Mouse (Mus musculus) liver (tissue): ENCODE data around the gene Dph3.
A peak's percentile ranks its signal among the peaks of the same experiment; 100 is the strongest.

ENCODE experiments used
- DNase-seq: peaks from one replicate; pipeline ENCODE4 v3.0.0-alpha.2; 2020; ENCODE audit warnings: mixed read lengths

Gene Dph3

DNA sequence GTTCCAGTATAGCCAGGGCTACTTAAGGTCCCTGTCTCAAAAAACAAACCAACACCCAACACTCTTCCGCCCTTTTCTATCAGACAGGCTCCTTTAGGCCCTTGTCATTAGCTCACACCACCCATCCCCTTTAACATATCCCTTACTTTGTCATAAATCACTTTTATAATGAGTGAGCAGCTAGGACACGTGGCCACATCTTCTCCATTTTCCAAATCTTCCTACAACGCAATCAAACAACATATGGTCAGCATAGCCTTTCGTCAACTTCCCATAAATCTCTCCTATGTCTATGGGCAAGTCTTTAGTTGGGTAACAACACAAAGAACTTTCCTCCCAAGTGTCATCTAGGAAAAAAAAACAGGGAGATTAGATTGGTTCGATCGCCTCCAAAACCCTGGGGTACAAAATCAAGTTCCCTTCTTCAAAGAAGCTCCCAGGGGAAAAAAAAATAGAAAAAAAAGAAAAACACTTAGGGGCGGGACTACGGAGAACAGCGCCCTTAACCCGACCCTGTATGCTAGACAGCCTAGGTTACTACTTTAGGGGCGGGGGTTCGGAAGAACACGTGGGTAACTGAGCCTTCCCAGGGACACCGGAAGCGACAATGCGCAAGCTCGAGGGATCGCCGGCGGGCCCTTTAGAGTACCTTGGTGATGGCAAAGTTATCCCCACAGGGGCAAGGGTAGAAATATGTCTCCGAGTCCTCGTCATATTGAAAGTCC lies 606 bp downstream of the Dph3 start, which contains the start of gene Oxnad1:
Gene Oxnad1 (plus strand): TSS at position 614 of the 725 bp plus-strand sequence.
- DNase-seq: peak; percentile 87

DNA sequence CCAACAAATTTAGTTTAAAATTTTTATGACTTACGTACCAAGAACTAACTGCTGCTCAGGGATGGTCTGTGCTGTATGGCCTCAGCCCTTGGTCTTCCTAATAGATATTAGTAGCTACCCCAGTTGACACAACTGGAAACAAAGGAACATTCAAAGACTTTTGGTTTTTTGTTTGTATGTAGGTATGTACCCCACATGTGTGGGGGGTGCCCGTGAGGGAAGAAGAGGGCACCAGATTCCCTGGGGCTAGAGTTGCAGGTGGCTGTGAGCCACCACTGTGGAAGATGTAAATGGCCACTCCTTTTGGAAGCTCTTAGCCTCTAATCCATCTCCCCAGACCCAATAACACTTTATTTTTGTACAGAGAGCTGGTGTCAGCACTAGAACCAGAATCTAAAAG lies 2.1 kb downstream of the Dph3 start:
- DNase-seq: no peak

DNA sequence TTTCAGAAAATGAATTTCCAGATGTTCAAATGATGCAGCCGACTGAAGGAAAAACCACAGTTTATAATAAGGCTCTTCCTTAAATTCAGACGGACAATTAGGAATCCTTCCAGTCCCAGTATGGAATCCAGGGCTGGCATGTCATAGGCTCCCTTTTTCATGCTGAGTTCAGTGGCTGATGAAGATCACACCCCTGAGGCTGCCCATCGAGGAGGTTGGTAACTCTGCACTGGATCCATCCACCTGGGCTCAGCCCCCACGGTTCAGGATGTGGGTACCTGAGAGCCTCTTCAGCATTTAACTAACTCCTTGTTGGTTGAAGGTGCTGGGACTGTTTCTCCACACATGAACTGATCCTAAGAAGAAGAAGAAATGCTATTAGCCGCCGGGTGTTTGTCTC lies 2.6 kb downstream of the Dph3 start:
- DNase-seq: no peak

DNA sequence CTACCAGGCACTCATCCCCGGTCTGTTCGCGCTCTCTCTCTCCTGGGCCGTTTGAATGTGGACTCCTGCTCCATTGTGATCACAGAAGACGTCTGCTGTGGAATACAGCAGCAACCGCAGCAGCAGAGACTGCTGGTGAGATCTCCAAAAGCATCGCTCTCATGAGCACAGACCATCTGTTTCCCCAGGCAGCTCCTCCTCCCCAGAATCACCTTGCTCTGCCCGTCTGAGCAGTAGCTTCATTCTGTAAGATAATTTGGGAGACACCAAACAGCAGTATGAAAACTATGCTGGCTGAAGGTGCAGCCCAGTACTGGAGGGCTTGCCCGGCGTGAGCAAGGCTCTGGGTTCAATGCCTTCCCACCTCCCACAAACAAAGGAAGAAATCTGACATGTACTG lies 4.5 kb downstream of the Dph3 start:
- DNase-seq: no peak

DNA sequence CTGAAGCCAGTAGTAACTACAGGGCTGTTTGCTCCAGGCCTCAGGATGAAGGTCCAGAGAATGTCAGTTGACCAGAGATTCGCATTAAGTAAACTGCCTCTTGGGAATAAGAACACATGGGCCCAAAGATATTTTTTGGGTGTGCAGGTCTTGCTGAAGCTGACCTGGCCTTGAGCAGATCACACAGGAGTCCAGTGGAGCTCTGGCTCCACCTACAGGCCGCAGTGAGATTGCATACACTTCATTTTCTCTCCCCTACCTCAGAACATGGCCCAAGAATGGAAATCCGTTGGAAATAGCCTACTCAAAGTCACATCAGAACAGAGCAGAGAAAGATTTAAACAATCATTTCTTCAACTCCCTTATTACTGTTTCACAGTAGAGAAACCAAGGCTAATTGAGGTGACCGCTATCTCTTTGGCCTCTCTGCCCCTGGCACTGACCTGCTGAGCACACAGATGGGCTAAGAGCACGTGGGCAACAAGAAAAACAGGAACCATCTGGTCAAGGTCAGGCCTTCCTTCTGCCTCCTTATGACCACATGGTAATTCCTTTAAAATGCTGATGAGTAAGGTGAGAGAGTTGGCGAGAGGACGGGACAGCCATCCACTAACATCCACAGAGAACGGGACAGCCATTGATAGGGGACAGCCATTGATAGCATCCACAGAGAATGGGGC lies 8.5 kb downstream of the Dph3 start:
- peak; percentile 75 for DNase-seq

DNA sequence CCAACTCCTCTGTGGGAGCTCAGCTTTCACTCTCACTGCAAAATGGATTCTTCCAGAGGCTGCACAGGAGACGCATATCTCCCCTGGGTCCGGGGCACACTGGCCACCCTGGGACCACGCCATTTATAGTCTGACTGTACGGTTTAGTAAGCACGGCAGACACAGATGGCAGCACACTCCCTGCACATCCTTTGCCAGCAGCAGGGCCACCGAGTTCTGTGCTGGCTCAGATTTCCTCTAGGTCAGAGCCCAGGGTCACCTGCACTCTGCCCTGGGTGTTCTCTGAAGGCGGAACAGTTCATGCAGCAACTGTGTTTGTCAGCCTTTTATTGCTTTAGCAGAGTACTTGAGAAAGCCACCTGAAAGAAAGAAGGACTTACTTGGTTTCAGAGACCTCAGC lies 11.6 kb downstream of the Dph3 start:
- DNase-seq: no peak

DNA sequence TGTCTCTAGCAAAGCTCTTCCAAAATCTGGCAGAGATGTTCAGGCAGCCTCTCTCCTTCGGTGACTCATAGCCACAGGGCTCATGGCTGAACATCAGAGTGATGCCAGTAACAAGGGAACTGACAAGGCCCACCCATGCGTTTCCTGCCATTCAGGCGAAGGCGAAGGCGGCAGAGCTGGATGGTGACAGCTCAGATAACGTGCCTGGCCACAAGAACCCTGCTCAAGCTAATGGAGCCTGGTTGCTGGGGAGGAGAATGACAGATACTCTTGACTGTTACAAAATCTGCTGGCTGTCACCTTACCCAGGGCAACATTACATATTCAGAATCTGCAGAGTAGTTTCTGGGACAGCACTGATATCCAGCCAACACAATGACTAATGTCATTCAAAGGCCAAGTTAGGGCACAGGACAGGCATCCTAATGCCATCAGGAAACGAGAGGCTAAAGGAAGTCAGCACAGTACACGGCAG lies 12.3 kb downstream of the Dph3 start:
- DNase-seq: peak; percentile 42

DNA sequence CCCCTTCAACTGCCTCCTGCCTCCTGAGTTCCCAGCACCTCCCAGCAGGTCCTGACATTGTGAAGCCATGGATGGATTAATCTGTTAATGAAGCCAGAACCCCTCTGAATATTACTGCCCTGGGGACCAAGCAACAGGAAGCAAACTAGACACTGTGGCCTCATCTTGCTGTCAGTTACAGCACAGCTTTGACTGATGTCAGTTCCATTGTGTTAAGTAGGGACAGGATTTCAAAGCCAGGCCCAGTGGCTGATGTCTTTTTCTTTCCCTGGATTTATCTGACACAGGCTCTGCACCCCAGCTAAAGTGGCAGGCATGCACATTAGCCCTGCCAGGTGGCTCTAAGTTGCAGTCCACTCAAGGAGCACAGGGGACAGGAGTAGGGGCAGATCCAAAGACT lies 12.7 kb downstream of the Dph3 start:
- no peak for DNase-seq

DNA sequence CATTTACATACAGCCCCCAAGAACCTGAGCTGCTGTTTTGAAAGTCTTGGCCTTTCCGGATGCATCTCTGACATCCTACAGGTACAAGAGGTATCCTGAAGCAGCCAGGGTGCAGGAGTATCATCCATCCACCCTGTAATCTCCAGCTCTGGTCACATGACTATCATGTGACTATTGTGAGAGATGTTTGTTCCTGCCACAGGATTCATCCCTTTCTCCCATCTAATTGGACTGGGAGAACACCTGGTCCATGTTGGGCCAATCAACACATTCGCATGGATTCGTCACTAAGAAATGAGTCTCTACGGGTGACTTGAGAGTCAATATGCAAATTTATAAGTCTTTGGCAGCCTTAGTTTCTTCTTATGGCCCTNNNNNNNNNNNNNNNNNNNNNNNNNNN lies 24.1 kb downstream of the Dph3 start:
- DNase-seq: no peak

DNA sequence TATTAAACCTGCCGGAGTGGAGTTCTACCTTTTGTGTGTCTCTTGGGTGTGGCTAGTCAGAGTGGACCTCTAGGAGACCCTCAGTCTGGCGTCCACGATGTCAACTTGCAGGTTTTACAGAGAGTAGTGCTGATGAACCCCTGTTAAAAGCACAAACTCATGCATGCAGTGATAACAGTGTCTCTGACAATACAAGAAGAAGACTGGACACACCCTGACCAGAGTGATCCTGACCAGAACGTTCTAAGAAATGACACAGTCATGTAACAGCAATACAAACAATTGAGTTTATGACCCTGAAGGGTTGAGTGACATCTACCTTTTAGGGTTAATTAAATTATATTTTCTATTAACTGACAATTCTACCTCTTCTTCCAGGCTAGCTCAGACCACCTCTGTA lies 27.9 kb downstream of the Dph3 start:
- DNase-seq: no peak

DNA sequence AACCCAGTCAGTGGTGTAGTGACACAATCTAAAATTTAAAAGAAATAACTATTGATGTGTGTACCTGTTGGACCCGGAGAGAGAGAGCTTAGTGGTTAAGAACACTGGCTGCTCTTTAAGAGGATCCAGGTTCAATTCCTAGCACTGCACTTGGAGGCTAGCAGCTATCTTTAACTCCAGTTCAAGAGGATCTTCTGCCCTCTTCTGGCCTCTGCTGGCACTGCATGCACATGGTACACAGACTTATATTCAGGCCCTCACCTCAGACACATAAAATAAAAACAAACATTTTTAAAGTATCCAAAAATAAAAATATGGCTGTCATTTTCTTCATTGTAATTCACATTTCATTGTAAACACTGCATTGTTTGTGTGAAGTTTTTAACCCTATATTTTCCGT lies 28.9 kb downstream of the Dph3 start:
- DNase-seq: peak; percentile 59

DNA sequence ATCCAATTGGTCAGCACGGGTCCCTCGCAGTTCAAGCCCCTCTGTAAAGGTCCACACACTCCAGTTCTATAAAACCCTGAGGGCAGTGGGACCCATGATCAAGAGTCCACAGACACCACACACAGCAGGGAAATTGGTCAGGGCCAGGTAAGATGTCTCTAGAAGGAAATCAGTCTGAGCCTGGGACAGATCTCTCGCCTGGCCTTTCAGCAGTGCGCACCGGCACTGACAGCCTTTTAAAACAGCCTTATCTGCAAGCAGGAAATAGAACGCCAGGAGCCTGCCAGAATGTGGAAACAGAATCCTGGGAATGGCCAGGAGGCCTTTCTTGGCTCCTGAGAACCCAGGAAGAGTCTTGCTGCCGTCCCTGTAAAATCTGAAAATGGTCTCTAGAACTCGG lies 29.7 kb downstream of the Dph3 start:
- no peak for DNase-seq

DNA sequence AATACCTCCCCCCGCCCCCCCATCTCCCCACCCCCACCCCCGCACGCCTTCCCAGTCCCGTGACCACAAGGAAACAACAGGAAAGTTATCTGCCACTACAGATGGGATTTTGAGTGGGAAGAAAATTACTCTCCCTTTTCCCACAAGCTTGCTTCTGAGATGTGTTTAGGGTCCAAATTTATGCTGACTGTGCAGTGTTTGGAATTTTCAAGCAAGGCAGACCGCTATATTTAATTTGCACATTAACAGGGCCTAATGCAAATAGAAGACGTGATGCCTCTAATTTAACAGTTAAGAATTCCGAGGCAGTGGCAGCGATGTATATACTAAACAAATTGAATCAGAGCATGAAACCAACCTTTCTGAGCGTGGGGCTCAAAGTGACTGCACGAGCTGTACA lies 30.7 kb downstream of the Dph3 start:
- no peak for DNase-seq

DNA sequence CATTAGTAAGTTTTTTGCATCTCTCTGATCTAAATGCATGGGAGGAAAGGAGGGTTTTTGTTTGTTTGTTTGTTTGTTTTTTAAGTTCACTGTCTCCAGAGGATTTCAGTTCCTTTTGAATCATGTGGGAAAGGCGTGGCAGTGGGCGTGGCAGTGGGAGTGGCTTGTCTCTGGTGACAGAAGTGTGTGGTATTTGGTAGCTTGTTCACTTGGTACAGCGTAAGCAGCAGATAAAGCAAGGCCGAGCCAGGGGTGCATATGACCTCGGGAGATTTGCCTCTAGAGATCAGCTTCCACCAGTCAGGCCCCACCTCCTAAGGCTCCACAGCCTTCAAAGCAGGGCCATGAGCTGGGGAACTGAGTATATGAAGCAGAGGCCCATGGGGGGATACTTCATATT lies 31.6 kb downstream of the Dph3 start:
- peak; percentile 66 for DNase-seq

DNA sequence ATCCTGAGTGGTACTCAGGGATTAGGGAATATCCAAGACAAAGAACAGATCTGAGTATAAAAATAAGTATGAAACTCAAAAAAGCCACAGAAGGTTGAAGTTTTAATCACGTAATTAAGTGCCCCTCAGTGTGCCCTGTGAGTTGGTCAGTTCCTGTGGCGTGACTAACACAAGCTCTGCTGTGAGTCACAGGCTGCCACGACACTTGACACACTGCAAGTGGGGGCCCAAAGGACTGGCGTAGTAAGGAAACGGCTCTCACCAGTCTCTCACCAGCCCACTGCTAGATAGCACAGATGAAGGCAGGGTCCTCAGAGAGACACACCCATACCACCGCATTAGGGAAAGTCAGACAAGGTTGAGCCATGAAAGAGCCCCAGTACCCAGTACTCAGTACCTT lies 35.4 kb downstream of the Dph3 start:
- no peak for DNase-seq

DNA sequence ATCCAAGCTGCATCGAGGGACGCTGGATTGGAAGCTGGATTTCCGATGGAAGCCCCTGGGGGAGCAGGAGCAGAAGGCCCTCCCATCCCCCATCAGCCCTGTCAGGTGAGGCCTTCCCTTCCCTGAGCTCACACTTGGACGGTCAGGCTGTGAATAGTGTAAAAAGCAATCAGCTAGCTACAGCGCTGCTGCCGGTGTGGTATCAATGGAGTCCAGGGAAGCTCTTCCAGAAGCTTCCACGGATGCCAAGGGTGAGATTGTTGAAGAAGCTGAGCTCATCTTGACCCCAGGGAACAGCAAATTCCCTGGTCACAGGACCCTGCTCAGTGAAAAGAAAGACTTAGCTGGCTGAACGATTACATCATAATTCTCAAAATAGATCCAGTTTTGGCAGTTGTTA lies 39.2 kb downstream of the Dph3 start:
- no peak for DNase-seq

DNA sequence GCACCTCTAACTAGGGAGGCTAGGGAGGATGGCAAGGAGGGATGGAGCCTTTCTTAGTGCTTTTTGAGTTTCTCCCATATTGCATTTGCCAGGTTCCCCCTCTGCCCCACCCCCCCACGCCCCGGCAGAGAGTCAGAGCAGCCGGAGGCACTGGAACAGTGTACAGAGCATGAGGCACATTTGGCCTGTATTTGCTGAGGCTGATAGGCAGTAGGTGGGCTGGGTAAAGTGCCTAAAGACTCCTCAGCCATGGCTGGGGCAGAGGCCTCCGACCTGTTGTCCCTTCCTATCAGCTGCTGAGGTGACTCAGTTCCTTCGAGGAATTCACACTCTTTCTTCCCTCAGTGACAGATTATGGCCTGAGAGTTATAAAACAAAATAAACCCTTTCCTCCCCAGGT lies 43.4 kb downstream of the Dph3 start:
- no peak for DNase-seq

DNA sequence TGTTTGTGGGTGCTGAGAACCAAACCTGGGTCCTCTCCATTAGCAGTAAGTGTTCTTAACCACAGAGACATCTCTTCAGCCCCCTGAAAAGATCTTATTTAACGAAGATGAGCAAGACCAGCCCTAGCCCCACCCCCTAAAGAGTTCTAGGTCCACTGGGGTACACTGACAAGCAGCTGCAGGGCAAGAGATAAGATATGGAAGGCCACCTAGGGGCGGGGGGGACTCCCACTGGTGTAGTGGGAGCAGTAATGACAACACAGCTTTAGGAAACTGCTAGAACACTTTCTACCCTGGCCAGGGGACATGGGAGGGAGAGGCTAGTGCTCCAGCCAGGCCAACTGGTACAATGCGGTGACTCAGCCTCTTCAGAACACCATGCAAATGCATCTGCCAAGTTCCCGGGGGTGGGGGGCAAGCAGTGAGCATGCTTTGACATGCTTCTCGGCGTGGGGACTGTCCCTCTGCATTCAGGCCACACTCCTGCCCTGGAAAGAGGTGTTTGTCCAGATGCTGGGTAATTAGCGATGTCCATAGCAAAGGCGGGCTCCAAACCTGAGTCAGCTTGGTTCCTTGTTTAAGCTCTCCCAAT lies 47.8 kb downstream of the Dph3 start:
- peak; percentile 83 for DNase-seq

DNA sequence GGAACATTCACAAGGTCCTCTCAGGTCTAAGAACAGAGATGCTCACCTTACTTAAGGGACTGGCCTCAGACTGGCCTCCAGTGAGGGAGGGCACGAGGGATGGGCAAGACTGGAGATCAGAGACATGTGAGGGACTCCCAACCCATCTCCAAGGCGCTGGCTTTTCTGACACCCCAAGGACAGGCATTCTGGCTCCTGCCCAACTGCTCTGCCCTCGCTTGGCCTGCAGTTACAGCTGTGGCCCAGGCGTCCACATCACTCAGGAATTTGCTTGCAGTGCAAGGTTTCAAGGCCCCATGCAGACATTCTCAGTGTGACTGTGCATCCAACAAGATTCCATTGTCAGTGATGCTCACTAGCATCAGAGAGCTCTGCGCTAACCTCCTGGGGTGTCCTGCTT lies 49.0 kb downstream of the Dph3 start:
- no peak for DNase-seq

DNA sequence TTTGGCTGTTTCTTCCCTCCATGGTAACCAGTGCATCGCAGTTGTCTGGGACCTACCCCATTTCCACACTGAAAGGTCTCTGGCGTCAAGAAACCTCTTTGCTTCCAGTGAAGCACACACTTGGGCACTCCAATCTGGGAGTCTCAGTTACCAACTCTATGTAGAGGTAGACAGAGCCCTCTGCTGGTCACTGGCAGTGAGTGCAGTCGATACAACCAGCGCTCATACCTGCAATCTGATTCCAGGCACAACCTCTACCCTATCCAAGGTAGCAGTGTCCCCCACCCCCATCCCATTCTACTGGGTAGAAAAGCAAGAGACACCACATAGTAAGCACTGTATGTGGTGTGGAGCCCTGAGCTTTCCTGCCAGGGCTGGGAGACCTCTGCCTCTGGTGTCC lies 53.0 kb downstream of the Dph3 start:
- peak; percentile 71 for DNase-seq
